Mouse (Mus musculus): ENCODE measurements around the gene Ms4a5.

- TF ChIP-seq CTCF (conservative IDR thresholded peaks at IDR 0.05; ENCODE audit: low read length) = no peak
- TF ChIP-seq POU5F1 (IDR thresholded peaks at IDR 0.05; ENCODE audit: borderline replicate concordance, low read length) = no peak
Measured at GRCm38 (mm10) chr19:11235820-11236219, 47.9 kb downstream of the Ms4a5 start.

Measured in E14TG2a.4 (cell line).